Mouse (Mus musculus): ENCODE measurements around the gene Atp10b.
"Not testable (repeated sequence)": the region's sequence is repeated elsewhere in the genome, so short reads cannot be mapped to it uniquely, and the experiment has no call there.

DNA sequence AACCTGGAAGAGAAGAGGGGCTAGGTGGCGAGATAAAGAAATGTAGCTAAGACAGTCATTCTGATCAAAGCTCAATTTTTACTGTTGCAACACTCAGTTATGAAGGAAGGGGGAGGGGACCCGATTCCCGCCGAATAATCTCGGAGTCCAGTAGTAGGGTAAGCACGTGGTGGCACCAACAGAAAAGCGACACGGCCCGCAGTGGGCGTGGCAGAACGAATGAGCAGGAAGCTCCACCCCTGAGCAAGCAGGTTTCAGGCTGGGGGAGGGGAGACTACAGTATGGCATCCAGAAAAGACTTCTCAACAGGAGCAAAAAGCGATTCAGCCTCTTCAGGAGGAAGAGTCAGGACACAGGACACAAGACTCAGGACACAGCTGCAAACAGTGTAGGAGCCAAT is 23.1 kb upstream of the Atp10b start:
- TF ChIP-seq POLR2A (IDR thresholded peaks at IDR 0.05; ENCODE audit: low read depth, low read length); CTCF (IDR thresholded peaks at IDR 0.05; ENCODE audit: extremely low read depth, insufficient read depth, insufficient read length, insufficient replicate concordance): not testable (repeated sequence)
